Comparison of ENCODE assay signal across 51 mouse cellular contexts in genomic region chr17:40882172-40882571, GRCm38 (mm10). TPM values are rescaled to one million over a fixed set of nuclear protein-coding genes. Genes with fewer than 3 reads are reported as not detected.
"Had no signal": no experiment of that assay in that cellular context is flagged by ENCODE, and none has a peak within 500 bp of the region (broad histone marks: within the 10 kb centered on the region; RNA-seq: fewer than 3 reads in every experiment).

No protein-coding gene starts in this region.

- H3K27me3 ChIP-seq: heart, embryonic 12.5 days; heart, embryonic 13.5 days; heart, embryonic 15.5 days; hindbrain, embryonic 12.5 days; hindbrain, embryonic 15.5 days; intestine, embryonic 15.5 days; kidney, embryonic 15.5 days had no signal

- H3K4me3 ChIP-seq: heart, embryonic 10.5 days; heart, embryonic 12.5 days; heart, embryonic 13.5 days; heart, embryonic 15.5 days; hindbrain, embryonic 10.5 days; hindbrain, embryonic 12.5 days; hindbrain, embryonic 13.5 days; hindbrain, embryonic 15.5 days; intestine, embryonic 15.5 days; kidney, embryonic 15.5 days; layer of hippocampus, adult 2 months had no signal

- DNase-seq: heart, postnatal 10 days; heart, postnatal 14 days; heart, postnatal 36 days; heart, postnatal 4 days; kidney, adult 11 months; kidney, adult 18-20 months; kidney, adult 2 months; kidney, adult 8-10 months; kidney, adult 9 months; kidney, postnatal 10 days; kidney, postnatal 14 days; kidney, postnatal 25 days; kidney, postnatal 36 days; kidney, postnatal 4 days; layer of hippocampus, adult 9-11 months; layer of hippocampus, postnatal 36 days had no signal

- H3K27ac ChIP-seq: heart, embryonic 10.5 days; heart, embryonic 13.5 days; heart, embryonic 15.5 days; hindbrain, embryonic 10.5 days; hindbrain, embryonic 12.5 days; hindbrain, embryonic 13.5 days; hindbrain, embryonic 14.5 days; hindbrain, embryonic 15.5 days; hindbrain, postnatal 0 days; intestine, embryonic 15.5 days; kidney, embryonic 15.5 days; kidney, postnatal 0 days; layer of hippocampus, adult 2 months had no signal

- H3K9me3 ChIP-seq: heart, embryonic 10.5 days; heart, embryonic 12.5 days; heart, embryonic 13.5 days; heart, embryonic 15.5 days; hindbrain, embryonic 10.5 days; hindbrain, embryonic 12.5 days; hindbrain, embryonic 13.5 days; hindbrain, embryonic 15.5 days; intestine, embryonic 15.5 days; kidney, embryonic 15.5 days had no signal

- H3K36me3 ChIP-seq: heart, embryonic 10.5 days; heart, embryonic 12.5 days; heart, embryonic 13.5 days; heart, embryonic 15.5 days; hindbrain, embryonic 10.5 days; hindbrain, embryonic 12.5 days; hindbrain, embryonic 13.5 days; hindbrain, embryonic 15.5 days; intestine, embryonic 15.5 days; kidney, embryonic 15.5 days had no signal

- H3K9ac ChIP-seq: heart, embryonic 12.5 days; heart, embryonic 13.5 days; heart, embryonic 15.5 days; hindbrain, embryonic 12.5 days; hindbrain, embryonic 13.5 days; hindbrain, embryonic 14.5 days; hindbrain, embryonic 15.5 days; intestine, embryonic 15.5 days; kidney, embryonic 15.5 days had no signal

- H3K4me1 ChIP-seq: hindbrain, embryonic 12.5 days; intestine, embryonic 15.5 days had no signal

- H3K4me2 ChIP-seq: heart, embryonic 11.5 days; heart, embryonic 12.5 days; heart, embryonic 13.5 days; heart, embryonic 15.5 days; hindbrain, embryonic 12.5 days; hindbrain, embryonic 13.5 days; hindbrain, embryonic 14.5 days; hindbrain, embryonic 15.5 days; intestine, embryonic 15.5 days; kidney, embryonic 15.5 days had no signal

- ATAC-seq: hindbrain, embryonic 16.5 days; hindbrain, postnatal 0 days; inflammation-experienced regulatory T-cells, adult 6 months; intestine, embryonic 15.5 days; intestine, embryonic 16.5 days; intestine, postnatal 0 days had no signal

RNA-seq across cellular contexts. Expression of gene 9130008F23Rik, which starts 1.8 kb away (rescaled TPM):
- total RNA-seq: layer of hippocampus, adult 18-20 months; left cerebral cortex, adult 18-20 months had no signal

RNA-seq across cellular contexts. Expression of gene Glyatl3, which starts 32.0 kb away (rescaled TPM):
- total RNA-seq: heart, postnatal 10 days; heart, postnatal 14 days; heart, postnatal 25 days; heart, postnatal 36 days; heart, postnatal 4 days; hematopoietic stem cell, adult 5-6 weeks; hindbrain, postnatal 0 days; layer of hippocampus, adult 18-20 months; layer of hippocampus, adult 2 months; layer of hippocampus, adult 8-10 months; layer of hippocampus, postnatal 10 days; layer of hippocampus, postnatal 14 days; layer of hippocampus, postnatal 25 days; layer of hippocampus, postnatal 36 days; left cerebral cortex, adult 18-20 months had no signal
- polyA plus RNA-seq: heart, embryonic 10.5 days; heart, embryonic 11.5 days; heart, embryonic 12.5 days; heart, embryonic 13.5 days; heart, embryonic 14.5 days; heart, embryonic 15.5 days; heart, embryonic 16.5 days; heart, postnatal 0 days; hindbrain, embryonic 10.5 days; hindbrain, embryonic 11.5 days; hindbrain, embryonic 12.5 days; hindbrain, embryonic 13.5 days; hindbrain, embryonic 14.5 days; hindbrain, embryonic 15.5 days; hindbrain, embryonic 16.5 days; hindbrain, postnatal 0 days; inflammation-experienced regulatory T-cells, adult 6 months; intestine, embryonic 14.5 days; intestine, embryonic 15.5 days; intestine, embryonic 16.5 days; intestine, postnatal 0 days; kidney, adult 2 months; kidney, embryonic 14.5 days; kidney, embryonic 15.5 days; kidney, embryonic 16.5 days; kidney, postnatal 0 days; large intestine, adult 2 months had no signal
